Comparison of ENCODE assay signal across 12 mouse cellular contexts in genomic region chr7:30293795-30294194, GRCm38 (mm10). TPM values are rescaled to one million over a fixed set of nuclear protein-coding genes. Genes with fewer than 3 reads are reported as not detected.
DNase-seq lines count a peak whose midpoint lies in the region; ATAC-seq lines count a peak whose summit lies in the region.
"Had no signal": no experiment of that assay in that cellular context is flagged by ENCODE, and none has a peak within 500 bp of the region (broad histone marks: within the 10 kb centered on the region; RNA-seq: fewer than 3 reads in every experiment).

No protein-coding gene starts in this region.

- H3K27ac ChIP-seq in forebrain, embryonic 13.5 days, result 0 out of 2 replicates have a peak overlapping the region, but pooled peaks have one; percentile 27
- H3K27ac ChIP-seq in forebrain, embryonic 10.5 days, result no peak overlapping the region
- H3K27ac ChIP-seq in hindbrain, embryonic 13.5 days, result no peak overlapping the region
- H3K27ac ChIP-seq: heart, embryonic 15.5 days had no signal

- no peak for DNase-seq in forebrain, embryonic 10.5 days (ENCODE audit: extremely low spot score, low spot score)
- peak; percentile 32 for DNase-seq in ovary, postnatal 36 days (ENCODE audit: low spot score)
- no peak for DNase-seq in ovary, adult 18-20 months (ENCODE audit: low spot score)
- DNase-seq in right cerebral cortex, postnatal 10 days (ENCODE audit: low spot score in 2 of 2), result peak; percentile 58 to 63
- no peak for DNase-seq in thymus, postnatal 36 days
- DNase-seq: adrenal gland, postnatal 10 days; lung, postnatal 36 days had no signal

- no peak for ATAC-seq in forebrain, embryonic 13.5 days
- no peak for ATAC-seq in hindbrain, embryonic 13.5 days (ENCODE audit: low FRiP score)
- no peak for ATAC-seq in erythroblast, adult 5-6 weeks (replicated peaks; ENCODE audit: low FRiP score, poor library complexity, severe bottlenecking)

- H3K9me3 ChIP-seq in forebrain, embryonic 13.5 days (replicated peaks), result no peaks in the 10 kb centered on the region
- H3K9me3 ChIP-seq in forebrain, embryonic 10.5 days, result no peaks in the 10 kb centered on the region
- no peaks in the 10 kb centered on the region for H3K9me3 ChIP-seq in hindbrain, embryonic 13.5 days
- H3K9me3 ChIP-seq: heart, embryonic 15.5 days had no signal

- H3K4me2 ChIP-seq in forebrain, embryonic 13.5 days, result peak overlapping the region; percentile 32
- peak overlapping the region; percentile 21 for H3K4me2 ChIP-seq in hindbrain, embryonic 13.5 days
- H3K4me2 ChIP-seq: heart, embryonic 15.5 days had no signal

- H3K27me3 ChIP-seq in forebrain, embryonic 13.5 days, result no peaks in the 10 kb centered on the region
- H3K27me3 ChIP-seq in forebrain, embryonic 10.5 days (ENCODE audit: poor library complexity, severe bottlenecking), result peaks cover 9% of the 10 kb centered on the region; the same call in 1 of the 2 replicates
- no peaks in the 10 kb centered on the region for H3K27me3 ChIP-seq in hindbrain, embryonic 13.5 days
- H3K27me3 ChIP-seq: heart, embryonic 15.5 days had no signal

- H3K36me3 ChIP-seq in forebrain, embryonic 13.5 days (ENCODE audit: poor library complexity, severe bottlenecking), result peaks cover 59% of the 10 kb centered on the region
- peaks cover 61% of the 10 kb centered on the region for H3K36me3 ChIP-seq in forebrain, embryonic 10.5 days (replicated peaks)
- H3K36me3 ChIP-seq in hindbrain, embryonic 13.5 days, result peaks cover 54% of the 10 kb centered on the region
- H3K36me3 ChIP-seq: heart, embryonic 15.5 days had no signal

- H3K9ac ChIP-seq in forebrain, embryonic 13.5 days, result no peak overlapping the region; the same call in 1 of the 2 replicates
- H3K9ac ChIP-seq in hindbrain, embryonic 13.5 days, result 0 out of 2 replicates have a peak overlapping the region, but pooled peaks have one; percentile 49
- H3K9ac ChIP-seq: heart, embryonic 15.5 days had no signal

- 73% methylated on average over 13 of the region's 13 CpGs for WGBS in forebrain, embryonic 13.5 days
- 90% methylated on average over 13 of the region's 13 CpGs for WGBS in forebrain, embryonic 10.5 days
- WGBS in hindbrain, embryonic 13.5 days, result 75% methylated on average over 13 of the region's 13 CpGs

- H3K4me3 ChIP-seq in forebrain, embryonic 13.5 days, result no peak overlapping the region
- H3K4me3 ChIP-seq in forebrain, embryonic 10.5 days, result no peak overlapping the region
- H3K4me3 ChIP-seq in hindbrain, embryonic 13.5 days, result no peak overlapping the region
- H3K4me3 ChIP-seq: heart, embryonic 15.5 days had no signal

- H3K4me1 ChIP-seq in forebrain, embryonic 13.5 days, result peaks cover 38% of the 10 kb centered on the region
- H3K4me1 ChIP-seq in forebrain, embryonic 10.5 days, result peaks cover 33% of the 10 kb centered on the region
- H3K4me1 ChIP-seq in hindbrain, embryonic 13.5 days (replicated peaks), result peaks cover 49% of the 10 kb centered on the region

RNA-seq across cellular contexts. Expression of gene Clip3, which starts 2.3 kb away (rescaled TPM):
- 88.8 and 91.4 TPM in 2 replicates for polyA plus RNA-seq in forebrain, embryonic 13.5 days (2015; fragmentation: Nextera tagmentation; extraction: Ambion mirVana)
- polyA plus RNA-seq in forebrain, embryonic 10.5 days (2016; fragmentation: Nextera tagmentation; extraction: Ambion mirVana), result 52.8 and 53.1 TPM in 2 replicates
- 84.2 and 90.1 TPM in 2 replicates for polyA plus RNA-seq in hindbrain, embryonic 13.5 days (2015; fragmentation: Nextera tagmentation; extraction: Ambion mirVana)
- not detected in 2 replicates for total RNA-seq in erythroblast, adult 5-6 weeks (2015; ENCODE audit: low replicate concordance)
- total RNA-seq in erythroblast, adult 5-6 weeks (2017; ENCODE audit: low replicate concordance), result not detected in 2 replicates
- total RNA-seq: MEL had no signal

RNA-seq across cellular contexts. Expression of gene Wdr62, which starts 13.6 kb away (rescaled TPM):
- polyA plus RNA-seq in forebrain, embryonic 13.5 days (2015; fragmentation: Nextera tagmentation; extraction: Ambion mirVana), result 11.6 and 13.2 TPM in 2 replicates
- 18.7 and 20.3 TPM in 2 replicates for polyA plus RNA-seq in forebrain, embryonic 10.5 days (2016; fragmentation: Nextera tagmentation; extraction: Ambion mirVana)
- polyA plus RNA-seq in hindbrain, embryonic 13.5 days (2015; fragmentation: Nextera tagmentation; extraction: Ambion mirVana), result 3.1 and 4.3 TPM in 2 replicates
- total RNA-seq in erythroblast, adult 5-6 weeks (2015; ENCODE audit: low replicate concordance), result 6.9 and 22.5 TPM in 2 replicates
- total RNA-seq in erythroblast, adult 5-6 weeks (2017; ENCODE audit: low replicate concordance), result 4.9 and 11.7 TPM in 2 replicates

RNA-seq across cellular contexts. Expression of gene Thap8, which starts 13.9 kb away (rescaled TPM):
- polyA plus RNA-seq in forebrain, embryonic 13.5 days (2015; fragmentation: Nextera tagmentation; extraction: Ambion mirVana), result 0.21 and 0.68 TPM in 2 replicates
- polyA plus RNA-seq in forebrain, embryonic 10.5 days (2016; fragmentation: Nextera tagmentation; extraction: Ambion mirVana), result 0.38 and 0.48 TPM in 2 replicates
- polyA plus RNA-seq in hindbrain, embryonic 13.5 days (2015; fragmentation: Nextera tagmentation; extraction: Ambion mirVana), result 0.43 and 0.66 TPM in 2 replicates
- total RNA-seq in erythroblast, adult 5-6 weeks (2015; ENCODE audit: low replicate concordance), result not detected in 2 replicates
- not detected in 2 replicates for total RNA-seq in erythroblast, adult 5-6 weeks (2017; ENCODE audit: low replicate concordance)

RNA-seq across cellular contexts. Expression of gene Alkbh6, which starts 14.7 kb away (rescaled TPM):
- polyA plus RNA-seq in forebrain, embryonic 13.5 days (2015; fragmentation: Nextera tagmentation; extraction: Ambion mirVana), result 101 and 102 TPM in 2 replicates
- 82.3 and 90.2 TPM in 2 replicates for polyA plus RNA-seq in forebrain, embryonic 10.5 days (2016; fragmentation: Nextera tagmentation; extraction: Ambion mirVana)
- 118 and 126 TPM in 2 replicates for polyA plus RNA-seq in hindbrain, embryonic 13.5 days (2015; fragmentation: Nextera tagmentation; extraction: Ambion mirVana)
- total RNA-seq in erythroblast, adult 5-6 weeks (2015; ENCODE audit: low replicate concordance), result 0.96 and 3.3 TPM in 2 replicates
- total RNA-seq in erythroblast, adult 5-6 weeks (2017; ENCODE audit: low replicate concordance), result 2.0 and 5.4 TPM in 2 replicates

RNA-seq across cellular contexts. Expression of gene Syne4, which starts 20.8 kb away (rescaled TPM):
- polyA plus RNA-seq in forebrain, embryonic 13.5 days (2015; fragmentation: Nextera tagmentation; extraction: Ambion mirVana), result 9.2 and 12.7 TPM in 2 replicates
- 29.8 and 32.8 TPM in 2 replicates for polyA plus RNA-seq in forebrain, embryonic 10.5 days (2016; fragmentation: Nextera tagmentation; extraction: Ambion mirVana)
- polyA plus RNA-seq in hindbrain, embryonic 13.5 days (2015; fragmentation: Nextera tagmentation; extraction: Ambion mirVana), result 13.1 and 16.8 TPM in 2 replicates
- total RNA-seq in erythroblast, adult 5-6 weeks (2015; ENCODE audit: low replicate concordance), result not detected in 2 replicates
- total RNA-seq in erythroblast, adult 5-6 weeks (2017; ENCODE audit: low replicate concordance), result not detected in 2 replicates

Comparison
In these comparisons a context has a peak if more than half of its experiments do, and no peak if none do; other contexts are left out.
1. DNase-seq: peak in ovary, postnatal 36 days (single experiment) and right cerebral cortex, postnatal 10 days (2 of 2); none in forebrain, embryonic 10.5 days (single experiment), ovary, adult 18-20 months (single experiment) and thymus, postnatal 36 days (0 of 2).